Comparison of ENCODE assay signal across 15 mouse cellular contexts in genomic region chrX:10034666-10035065, GRCm38 (mm10).
DNase-seq lines count a peak whose midpoint lies in the region; ATAC-seq and TF ChIP-seq lines count a peak whose summit lies in the region.
"Had no signal": no experiment of that assay in that cellular context is flagged by ENCODE, and none has a peak within 500 bp of the region (broad histone marks: within the 10 kb centered on the region; RNA-seq: fewer than 3 reads in every experiment).

No protein-coding gene starts in this region.

- in situ Hi-C loops in Patski (cut with MboI; ENCODE audit: low pct_unique_long_range_greater_than_20kb), result loop anchor here (5.0 kb wide), 1 partner anchor 158 kb away; no protein-coding TSS in a partner anchor

- no peaks in the 10 kb centered on the region for H3K4me1 ChIP-seq in cerebellum, adult 2 months (ENCODE audit: control insufficient read depth, insufficient read depth, low read length)
- H3K4me1 ChIP-seq in thymus, adult 2 months (replicated peaks; ENCODE audit: control insufficient read depth, insufficient read depth, low read length), result no peaks in the 10 kb centered on the region
- H3K4me1 ChIP-seq in midbrain, embryonic 10.5 days, result no peaks in the 10 kb centered on the region
- H3K4me1 ChIP-seq: embryonic facial prominence, embryonic 12.5 days; hindbrain, embryonic 13.5 days; midbrain, embryonic 15.5 days had no signal

- POLR2A ChIA-PET in Patski (lab: Charles Lee), result no interaction called here

- CTCF ChIA-PET in Patski (lab: Charles Lee), result interaction anchor here (1.0 kb wide), 1 partner anchor 167 kb away, joined by 3 read pairs; no protein-coding TSS in a partner anchor

- ATAC-seq in Patski, result no peak
- ATAC-seq: forebrain, embryonic 14.5 days; midbrain, embryonic 15.5 days had no signal

- no peak overlapping the region for H3K27ac ChIP-seq in cerebellum, adult 2 months (ENCODE audit: insufficient read depth, low read length)
- H3K27ac ChIP-seq in layer of hippocampus, adult 2 months, result no peak overlapping the region
- H3K27ac ChIP-seq in thymus, adult 2 months (ENCODE audit: control insufficient read depth, insufficient read depth, low read length), result no peak overlapping the region
- no peak overlapping the region for H3K27ac ChIP-seq in midbrain, embryonic 10.5 days (replicated peaks)
- H3K27ac ChIP-seq: embryonic facial prominence, embryonic 12.5 days; hindbrain, embryonic 13.5 days; midbrain, embryonic 15.5 days had no signal

- H3K36me3 ChIP-seq in thymus, adult 2 months (ENCODE audit: control insufficient read depth, insufficient read depth, low read length), result no peaks in the 10 kb centered on the region
- H3K36me3 ChIP-seq in midbrain, embryonic 10.5 days, result no peaks in the 10 kb centered on the region
- H3K36me3 ChIP-seq: embryonic facial prominence, embryonic 12.5 days; hindbrain, embryonic 13.5 days; midbrain, embryonic 15.5 days had no signal

- DNase-seq in cerebellum, postnatal 14 days, result peak; percentile 3 to 6
- DNase-seq in cerebellum, adult 2 months, result no peak
- DNase-seq in layer of hippocampus, adult 2 months (ENCODE audit: low spot score in 2 of 2), result no peak
- no peak for DNase-seq in layer of hippocampus, adult 11-12 months (ENCODE audit: low spot score)
- no peak for DNase-seq in Patski (ENCODE audit: low read depth, low spot score)
- peak; percentile 13 for DNase-seq in lung, postnatal 14 days
- DNase-seq in thymus, adult 2 months, result no peak
- DNase-seq in midbrain, embryonic 10.5 days (ENCODE audit: low spot score), result no peak
- DNase-seq: heart, adult 11 months; layer of hippocampus, adult 9-11 months; thymus, postnatal 4 days had no signal

- TF ChIP-seq POLR2A in cerebellum, adult 2 months (IDR thresholded peaks at IDR 0.05; ENCODE audit: borderline replicate concordance, insufficient read depth, low read length), result no peak
- no peak for TF ChIP-seq POLR2A in thymus, adult 2 months (IDR thresholded peaks at IDR 0.05; ENCODE audit: control insufficient read depth, extremely low read depth, insufficient read depth, low read length, poor library complexity)

- H3K9me3 ChIP-seq in midbrain, embryonic 10.5 days (replicated peaks), result no peaks in the 10 kb centered on the region
- H3K9me3 ChIP-seq: embryonic facial prominence, embryonic 12.5 days; hindbrain, embryonic 13.5 days; midbrain, embryonic 15.5 days had no signal

- TF ChIP-seq CTCF in cerebellum, adult 2 months (IDR thresholded peaks at IDR 0.05; ENCODE audit: borderline replicate concordance, insufficient read depth, low read depth, low read length), result no peak
- peak; percentile 70 for TF ChIP-seq CTCF in layer of hippocampus, adult 2 months (conservative IDR thresholded peaks at IDR 0.05)
- TF ChIP-seq CTCF in Patski (IDR thresholded peaks at IDR 0.05), result peak; percentile 69
- no peak for TF ChIP-seq CTCF in thymus, adult 2 months (IDR thresholded peaks at IDR 0.05; ENCODE audit: borderline replicate concordance, control insufficient read depth, extremely low read depth, insufficient read depth, low read length, poor library complexity)

- no peaks in the 10 kb centered on the region for H3K27me3 ChIP-seq in cerebellum, adult 2 months (ENCODE audit: control insufficient read depth, insufficient read depth, low read length)
- H3K27me3 ChIP-seq in Patski, result peaks cover 46% of the 10 kb centered on the region
- H3K27me3 ChIP-seq in thymus, adult 2 months (ENCODE audit: control insufficient read depth, insufficient read depth, low read length), result no peaks in the 10 kb centered on the region
- H3K27me3 ChIP-seq in midbrain, embryonic 10.5 days (ENCODE audit: low read depth, poor library complexity, severe bottlenecking), result no peaks in the 10 kb centered on the region
- H3K27me3 ChIP-seq: embryonic facial prominence, embryonic 12.5 days; hindbrain, embryonic 13.5 days; midbrain, embryonic 15.5 days had no signal

- H3K4me3 ChIP-seq in cerebellum, adult 2 months (replicated peaks; ENCODE audit: insufficient read depth, low read depth, low read length), result no peak overlapping the region
- H3K4me3 ChIP-seq in layer of hippocampus, adult 2 months, result no peak overlapping the region
- H3K4me3 ChIP-seq in thymus, adult 2 months (ENCODE audit: control insufficient read depth, insufficient read depth, low read length), result no peak overlapping the region
- no peak overlapping the region for H3K4me3 ChIP-seq in midbrain, embryonic 10.5 days
- H3K4me3 ChIP-seq: embryonic facial prominence, embryonic 12.5 days; hindbrain, embryonic 13.5 days; midbrain, embryonic 15.5 days had no signal

Comparison
In these comparisons a context has a peak if more than half of its experiments do, and no peak if none do; other contexts are left out.
1. DNase-seq: peak in cerebellum, postnatal 14 days (2 of 2) and lung, postnatal 14 days (single experiment); none in cerebellum, adult 2 months (0 of 2), layer of hippocampus, adult 2 months (0 of 2), layer of hippocampus, adult 11-12 months (single experiment), Patski (single experiment), thymus, adult 2 months (single experiment) and midbrain, embryonic 10.5 days (single experiment).
2. CTCF ChIP-seq: peak in layer of hippocampus, adult 2 months (single experiment) and Patski (single experiment); none in cerebellum, adult 2 months (single experiment) and thymus, adult 2 months (single experiment).